Mouse (Mus musculus): ENCODE results near the gene Trp53. TPM values are rescaled to one million over a fixed set of nuclear protein-coding genes. Genes with fewer than 3 reads are reported as not detected.

Gene Trp53
- polyA plus RNA-seq, 1 experiment from 2014 or later, result 103 TPM

DNA sequence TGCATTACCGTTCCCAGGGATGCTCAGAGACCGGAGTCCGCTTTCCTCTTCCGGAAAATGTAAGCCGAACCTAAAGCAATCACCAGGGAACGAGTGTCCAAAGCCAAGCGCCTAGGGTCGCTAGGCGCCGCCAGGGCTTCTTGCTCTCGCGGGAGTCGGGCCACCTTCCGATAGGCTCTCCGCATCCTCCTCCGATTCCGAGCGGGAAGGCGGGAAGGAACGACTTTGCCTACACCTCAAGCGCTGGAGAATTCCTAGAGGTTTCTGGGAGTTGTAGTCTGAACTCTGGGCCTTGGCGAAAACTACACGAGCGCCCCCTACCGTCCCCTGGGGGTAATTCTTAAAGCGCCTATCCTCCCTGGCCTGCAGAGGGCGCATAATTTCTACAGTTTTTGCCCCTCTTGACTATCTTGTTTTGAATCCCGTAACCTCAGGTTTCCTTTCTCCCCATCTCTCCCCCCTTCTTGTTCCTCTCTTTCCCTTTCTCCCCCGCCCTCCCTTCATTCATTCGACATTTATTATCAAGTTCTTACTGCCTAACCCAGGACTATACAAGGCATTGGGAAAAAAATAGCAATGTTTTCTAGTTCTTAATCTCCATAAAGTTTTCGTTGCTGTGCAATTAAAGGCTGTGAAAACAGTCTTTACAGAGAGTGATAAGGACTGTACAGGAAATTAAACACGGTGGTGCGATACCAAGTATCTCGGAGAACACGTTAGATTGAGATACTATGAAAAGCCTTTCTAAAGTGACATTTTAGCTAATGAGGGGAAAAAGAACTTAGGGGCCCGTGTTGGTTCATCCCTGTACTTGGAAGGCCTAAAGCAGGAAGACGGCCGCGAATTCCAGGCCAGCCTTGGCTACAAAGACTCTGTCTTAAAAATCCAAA is 786 bp upstream of the Trp53 start:
- ATAC-seq, result peak; percentile 91
- H3K4me3 ChIP-seq (replicated peaks; ENCODE audit: low read length), result peak overlapping the region; percentile 81
- peak overlapping the region; percentile 94 for H3K27ac ChIP-seq (ENCODE audit: low read length)
- no peaks in the 10 kb centered on the region for H3K36me3 ChIP-seq (ENCODE audit: control insufficient read depth, insufficient read depth)
- H3K4me2 ChIP-seq (ENCODE audit: low read length), result peak overlapping the region; percentile 88
- H3K9me3 ChIP-seq (ENCODE audit: control insufficient read depth, low read length), result no peaks in the 10 kb centered on the region
- peaks cover 36% of the 10 kb centered on the region for H3K4me1 ChIP-seq (replicated peaks; ENCODE audit: control insufficient read depth, insufficient read depth, low read length)
- WGBS, result 1% methylated on average over 39 of the region's 39 CpGs
- H3K27me3 ChIP-seq (replicated peaks; ENCODE audit: control insufficient read depth, insufficient read depth, low read length), result no peaks in the 10 kb centered on the region
- H3K9ac ChIP-seq (replicated peaks; ENCODE audit: low read depth, low read length), result peak overlapping the region; percentile 81

GRCm38 (mm10) chr11:69580572-69581146 is 500 bp downstream of the Trp53 start:
- H3K36me3 ChIP-seq (ENCODE audit: control insufficient read depth, insufficient read depth), result no peaks in the 10 kb centered on the region
- no peak for ATAC-seq
- peaks cover 36% of the 10 kb centered on the region for H3K4me1 ChIP-seq (replicated peaks; ENCODE audit: control insufficient read depth, insufficient read depth, low read length)
- peak overlapping the region; percentile 66 for H3K4me2 ChIP-seq (ENCODE audit: low read length)
- H3K9ac ChIP-seq (replicated peaks; ENCODE audit: low read depth, low read length), result peak overlapping the region; percentile 68
- H3K27ac ChIP-seq (ENCODE audit: low read length), result peak overlapping the region; percentile 94
- H3K9me3 ChIP-seq (ENCODE audit: control insufficient read depth, low read length), result no peaks in the 10 kb centered on the region
- H3K4me3 ChIP-seq (replicated peaks; ENCODE audit: low read length), result peak overlapping the region; percentile 65
- WGBS, result under 1% methylated on average over 25 of the region's 25 CpGs
- H3K27me3 ChIP-seq (replicated peaks; ENCODE audit: control insufficient read depth, insufficient read depth, low read length), result no peaks in the 10 kb centered on the region

GRCm38 (mm10) chr11:69581147-69581688 is 1.1 kb downstream of the Trp53 start:
- peak; percentile 85 for ATAC-seq
- Histone ChIP-seq H3K27ac (ENCODE audit: low read length) (peak overlapping the region; percentile 94), H3K27me3 (replicated peaks; ENCODE audit: control insufficient read depth, insufficient read depth, low read length) (no peaks in the 10 kb centered on the region), H3K36me3 (ENCODE audit: control insufficient read depth, insufficient read depth) (no peaks in the 10 kb centered on the region), H3K9ac (replicated peaks; ENCODE audit: low read depth, low read length) (peak overlapping the region; percentile 68), H3K4me3 (replicated peaks; ENCODE audit: low read length) (peak overlapping the region; percentile 65), H3K4me2 (ENCODE audit: low read length) (peak overlapping the region; percentile 82), H3K4me1 (replicated peaks; ENCODE audit: control insufficient read depth, insufficient read depth, low read length) (peaks cover 33% of the 10 kb centered on the region), H3K9me3 (ENCODE audit: control insufficient read depth, low read length) (no peaks in the 10 kb centered on the region)
- WGBS, result under 1% methylated on average over 36 of the region's 36 CpGs

DNA sequence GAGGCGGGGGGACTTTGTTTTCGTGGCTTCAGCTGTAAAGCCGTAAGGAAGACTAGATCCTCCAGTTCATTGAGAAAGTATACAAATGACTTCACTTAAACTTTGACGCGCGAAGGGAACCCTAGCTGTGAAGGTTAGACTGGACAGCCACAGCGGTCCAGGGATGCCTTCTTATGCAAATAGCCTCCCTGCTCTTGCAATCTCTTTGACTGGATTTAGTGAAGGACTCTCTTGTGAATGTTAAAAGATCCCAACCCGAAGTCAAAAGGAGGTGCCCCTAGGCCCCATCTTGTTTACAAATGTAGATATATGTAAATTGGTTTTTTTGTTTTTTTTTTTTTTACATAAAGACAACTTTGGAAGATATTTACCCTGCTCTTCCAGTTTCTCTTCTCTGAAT is 1.7 kb downstream of the Trp53 start:
- H3K9ac ChIP-seq (replicated peaks; ENCODE audit: low read depth, low read length), result peak overlapping the region; percentile 68
- peak overlapping the region; percentile 65 for H3K4me3 ChIP-seq (replicated peaks; ENCODE audit: low read length)
- H3K27ac ChIP-seq (ENCODE audit: low read length), result peak overlapping the region; percentile 94
- no peaks in the 10 kb centered on the region for H3K27me3 ChIP-seq (replicated peaks; ENCODE audit: control insufficient read depth, insufficient read depth, low read length)
- WGBS, result under 1% methylated on average over 8 of the region's 8 CpGs
- H3K4me1 ChIP-seq (replicated peaks; ENCODE audit: control insufficient read depth, insufficient read depth, low read length), result peaks cover 28% of the 10 kb centered on the region
- no peaks in the 10 kb centered on the region for H3K36me3 ChIP-seq (ENCODE audit: control insufficient read depth, insufficient read depth)
- peak overlapping the region; percentile 82 for H3K4me2 ChIP-seq (ENCODE audit: low read length)
- no peak for ATAC-seq
- H3K9me3 ChIP-seq (ENCODE audit: control insufficient read depth, low read length), result no peaks in the 10 kb centered on the region

- H3K27me3 ChIP-seq (replicated peaks; ENCODE audit: control insufficient read depth, insufficient read depth, low read length), result no peaks in the 10 kb centered on the region
- no peak overlapping the region for H3K9ac ChIP-seq (replicated peaks; ENCODE audit: low read depth, low read length)
- H3K36me3 ChIP-seq (ENCODE audit: control insufficient read depth, insufficient read depth), result no peaks in the 10 kb centered on the region
- no peak for ATAC-seq
- WGBS, result 58% methylated on average over 9 of the region's 9 CpGs
- peak overlapping the region; percentile 65; the same call in 1 of the 2 replicates for H3K4me3 ChIP-seq (replicated peaks; ENCODE audit: low read length)
- no peaks in the 10 kb centered on the region for H3K9me3 ChIP-seq (ENCODE audit: control insufficient read depth, low read length)
- peak overlapping the region; percentile 82 for H3K4me2 ChIP-seq (ENCODE audit: low read length)
- no peak overlapping the region for H3K27ac ChIP-seq (ENCODE audit: low read length)
- peaks cover 23% of the 10 kb centered on the region for H3K4me1 ChIP-seq (replicated peaks; ENCODE audit: control insufficient read depth, insufficient read depth, low read length)
Observed at GRCm38 (mm10) chr11:69582230-69582805, 2.2 kb downstream of the Trp53 start.

DNA sequence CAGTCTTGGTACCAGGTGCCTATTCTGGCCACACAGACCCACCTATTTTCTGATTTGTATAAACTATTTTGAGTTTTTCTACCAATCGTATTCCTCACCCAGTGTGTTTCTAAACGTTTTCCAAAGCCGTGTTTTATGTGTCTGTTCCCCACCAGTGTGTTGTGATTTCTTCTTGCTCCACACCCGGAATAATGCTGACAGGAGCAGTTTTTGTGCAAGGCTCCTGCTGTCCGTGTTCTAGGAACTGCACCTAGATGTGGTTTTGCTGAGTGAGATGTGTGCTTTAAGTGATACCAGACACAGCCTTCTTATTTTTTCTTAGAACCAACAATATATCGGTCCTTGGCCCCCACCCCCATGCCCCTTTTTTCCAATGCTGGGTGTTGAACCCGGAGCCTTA is 3.8 kb downstream of the Trp53 start:
- Histone ChIP-seq H3K4me3 (replicated peaks; ENCODE audit: low read length) (no peak overlapping the region), H3K4me1 (replicated peaks; ENCODE audit: control insufficient read depth, insufficient read depth, low read length) (peaks cover 9% of the 10 kb centered on the region), H3K9me3 (ENCODE audit: control insufficient read depth, low read length) (no peaks in the 10 kb centered on the region), H3K27me3 (replicated peaks; ENCODE audit: control insufficient read depth, insufficient read depth, low read length) (no peaks in the 10 kb centered on the region), H3K4me2 (ENCODE audit: low read length) (no peak overlapping the region), H3K27ac (ENCODE audit: low read length) (no peak overlapping the region), H3K36me3 (ENCODE audit: control insufficient read depth, insufficient read depth) (peaks cover 6% of the 10 kb centered on the region; the same call in 1 of the 2 replicates), H3K9ac (replicated peaks; ENCODE audit: low read depth, low read length) (no peak overlapping the region)
- no peak for ATAC-seq
- WGBS, result 85% methylated on average over 7 of the region's 7 CpGs

GRCm38 (mm10) chr11:69584937-69585336 is 4.8 kb downstream of the Trp53 start:
- ATAC-seq, result no peak
- peaks cover 14% of the 10 kb centered on the region for H3K36me3 ChIP-seq (ENCODE audit: control insufficient read depth, insufficient read depth)

GRCm38 (mm10) chr11:69585718-69586325 is 5.7 kb downstream of the Trp53 start:
- H3K4me3 ChIP-seq (replicated peaks; ENCODE audit: low read length), result no peak overlapping the region
- H3K36me3 ChIP-seq (ENCODE audit: control insufficient read depth, insufficient read depth), result peaks cover 18% of the 10 kb centered on the region
- no peak overlapping the region for H3K27ac ChIP-seq (ENCODE audit: low read length)
- no peaks in the 10 kb centered on the region for H3K9me3 ChIP-seq (ENCODE audit: control insufficient read depth, low read length)
- H3K9ac ChIP-seq (replicated peaks; ENCODE audit: low read depth, low read length), result no peak overlapping the region
- H3K27me3 ChIP-seq (replicated peaks; ENCODE audit: control insufficient read depth, insufficient read depth, low read length), result no peaks in the 10 kb centered on the region
- ATAC-seq, result no peak
- H3K4me1 ChIP-seq (replicated peaks; ENCODE audit: control insufficient read depth, insufficient read depth, low read length), result peaks cover 9% of the 10 kb centered on the region
- no peak overlapping the region for H3K4me2 ChIP-seq (ENCODE audit: low read length)
- 81% methylated on average over 7 of the region's 7 CpGs for WGBS

More at GRCm38 (mm10) chr11:69584937-69585336, 4.8 kb downstream of the Trp53 start:
- peaks cover 9% of the 10 kb centered on the region for H3K4me1 ChIP-seq (replicated peaks; ENCODE audit: control insufficient read depth, insufficient read depth, low read length)
- H3K9me3 ChIP-seq (ENCODE audit: control insufficient read depth, low read length), result no peaks in the 10 kb centered on the region
- WGBS, result 94% methylated on average over 13 of the region's 13 CpGs
- H3K27ac ChIP-seq (ENCODE audit: low read length), result no peak overlapping the region
- H3K4me2 ChIP-seq (ENCODE audit: low read length), result no peak overlapping the region
- no peak overlapping the region for H3K9ac ChIP-seq (replicated peaks; ENCODE audit: low read depth, low read length)
- no peaks in the 10 kb centered on the region for H3K27me3 ChIP-seq (replicated peaks; ENCODE audit: control insufficient read depth, insufficient read depth, low read length)
- no peak overlapping the region for H3K4me3 ChIP-seq (replicated peaks; ENCODE audit: low read length)
